ENCODE assay signal across 21 mouse cellular contexts in the genomic region with DNA sequence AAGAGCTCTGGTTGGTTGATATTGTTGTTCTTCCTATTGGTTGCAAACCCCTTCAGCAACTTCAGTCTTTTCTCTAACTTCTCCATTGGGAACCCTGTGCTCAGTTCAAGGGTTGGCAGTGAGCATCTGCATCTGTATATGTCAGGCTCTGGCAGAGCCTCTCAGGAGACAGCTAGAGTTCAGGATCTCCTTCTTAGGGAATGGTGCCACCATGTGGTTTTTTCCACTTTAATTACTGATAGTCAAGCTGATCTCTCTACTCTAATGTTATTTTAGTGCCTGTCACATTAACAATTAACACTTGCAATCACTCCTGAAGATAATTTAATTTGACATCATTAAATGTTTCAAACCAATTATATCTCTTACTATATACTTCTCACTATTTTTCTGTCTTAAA.
A peak's percentile ranks its signal among the peaks of the same experiment; 100 is the strongest.
DNase-seq lines count a peak whose midpoint lies in the region; ATAC-seq and TF ChIP-seq lines count a peak whose summit lies in the region.
"Had no signal": no experiment of that assay in that cellular context is flagged by ENCODE, and none has a peak within 500 bp of the region (broad histone marks: within the 10 kb centered on the region; RNA-seq: fewer than 3 reads in every experiment).

No protein-coding gene starts in this region.

- H3K27ac ChIP-seq in layer of hippocampus, adult 2 months = no peak overlapping the region
- no peak overlapping the region for H3K27ac ChIP-seq in midbrain, postnatal 0 days (ENCODE audit: low read depth, low read length)
- H3K27ac ChIP-seq in midbrain, embryonic 11.5 days (ENCODE audit: low read depth, low read length) = no peak overlapping the region
- H3K27ac ChIP-seq in stomach, postnatal 0 days (replicated peaks) = no peak overlapping the region
- H3K27ac ChIP-seq: embryonic facial prominence, embryonic 13.5 days; forebrain, embryonic 13.5 days; gastrocnemius, adult 2 months; hindbrain, embryonic 10.5 days; hindbrain, embryonic 15.5 days had no signal

- no peak overlapping the region for H3K4me3 ChIP-seq in layer of hippocampus, adult 2 months
- H3K4me3 ChIP-seq in midbrain, postnatal 0 days (ENCODE audit: low read depth, low read length) = no peak overlapping the region
- H3K4me3 ChIP-seq in midbrain, embryonic 11.5 days (ENCODE audit: low read depth, low read length) = no peak overlapping the region
- no peak overlapping the region for H3K4me3 ChIP-seq in stomach, postnatal 0 days (ENCODE audit: low read depth, low read length)
- H3K4me3 ChIP-seq: embryonic facial prominence, embryonic 13.5 days; forebrain, embryonic 13.5 days; gastrocnemius, adult 2 months; heart, embryonic 12.5 days; hindbrain, embryonic 10.5 days; hindbrain, embryonic 15.5 days had no signal

- no peak for TF ChIP-seq EP300 in stomach, postnatal 0 days (optimal IDR thresholded peaks at IDR 0.05)

- no peak for ATAC-seq in midbrain, postnatal 0 days (ENCODE audit: low FRiP score)
- ATAC-seq in midbrain, embryonic 11.5 days (ENCODE audit: low FRiP score) = no peak
- ATAC-seq in stomach, postnatal 0 days (ENCODE audit: low FRiP score, low TSS enrichment) = no peak
- ATAC-seq: activated CD4-positive, CD25-positive, alpha-beta regulatory T cell, adult 4 months; forebrain, embryonic 13.5 days; inflammation-experienced regulatory T-cells, adult 6 months; Patski had no signal

- no peaks in the 10 kb centered on the region for H3K27me3 ChIP-seq in midbrain, postnatal 0 days (ENCODE audit: insufficient read depth, low read length)
- no peaks in the 10 kb centered on the region for H3K27me3 ChIP-seq in midbrain, embryonic 11.5 days (ENCODE audit: control insufficient read depth, insufficient read depth, low read length)
- H3K27me3 ChIP-seq in stomach, postnatal 0 days (ENCODE audit: control insufficient read depth, insufficient read depth, low read length) = no peaks in the 10 kb centered on the region
- H3K27me3 ChIP-seq: embryonic facial prominence, embryonic 13.5 days; forebrain, embryonic 13.5 days; heart, embryonic 12.5 days; hindbrain, embryonic 15.5 days; Patski had no signal

- H3K4me1 ChIP-seq in midbrain, postnatal 0 days (ENCODE audit: insufficient read depth, low read length) = no peaks in the 10 kb centered on the region
- H3K4me1 ChIP-seq in midbrain, embryonic 11.5 days (ENCODE audit: control insufficient read depth, insufficient read depth, low read length) = no peaks in the 10 kb centered on the region
- no peaks in the 10 kb centered on the region for H3K4me1 ChIP-seq in stomach, postnatal 0 days (replicated peaks; ENCODE audit: control insufficient read depth, insufficient read depth)
- H3K4me1 ChIP-seq: embryonic facial prominence, embryonic 13.5 days; forebrain, embryonic 13.5 days; heart, embryonic 12.5 days; hindbrain, embryonic 10.5 days; hindbrain, embryonic 15.5 days had no signal

- H3K9me3 ChIP-seq in midbrain, postnatal 0 days (ENCODE audit: low read length) = no peaks in the 10 kb centered on the region
- H3K9me3 ChIP-seq in midbrain, embryonic 11.5 days (ENCODE audit: control insufficient read depth, low read length) = no peaks in the 10 kb centered on the region
- H3K9me3 ChIP-seq in stomach, postnatal 0 days (ENCODE audit: control insufficient read depth, low read length) = no peaks in the 10 kb centered on the region
- H3K9me3 ChIP-seq: embryonic facial prominence, embryonic 13.5 days; forebrain, embryonic 13.5 days; heart, embryonic 12.5 days; hindbrain, embryonic 10.5 days; hindbrain, embryonic 15.5 days had no signal

- DNase-seq in cerebellum, postnatal 14 days = peak; percentile 9 to 34
- DNase-seq in cerebellum, adult 9-11 months = no peak
- DNase-seq in layer of hippocampus, adult 2 months (ENCODE audit: low spot score in 2 of 2) = no peak
- DNase-seq in layer of hippocampus, adult 8-10 months (ENCODE audit: low spot score in 2 of 2) = no peak
- DNase-seq in midbrain, postnatal 0 days (ENCODE audit: low spot score) = peak; percentile 38
- no peak for DNase-seq in midbrain, embryonic 11.5 days (ENCODE audit: low spot score, missing footprints)
- DNase-seq in stomach, postnatal 0 days (ENCODE audit: low spot score) = no peak
- DNase-seq in liver = no peak
- DNase-seq: adrenal gland, adult 2 months; adrenal gland, postnatal 25 days; cerebellum, adult 2 months; gastrocnemius, adult 2 months; gastrocnemius, postnatal 25 days had no signal

- no peaks in the 10 kb centered on the region for H3K36me3 ChIP-seq in midbrain, postnatal 0 days (ENCODE audit: insufficient read depth, low read length)
- H3K36me3 ChIP-seq in midbrain, embryonic 11.5 days (ENCODE audit: control insufficient read depth, insufficient read depth, low read length) = no peaks in the 10 kb centered on the region
- H3K36me3 ChIP-seq in stomach, postnatal 0 days (ENCODE audit: control insufficient read depth, insufficient read depth, low read length) = no peaks in the 10 kb centered on the region
- H3K36me3 ChIP-seq: embryonic facial prominence, embryonic 13.5 days; heart, embryonic 12.5 days; hindbrain, embryonic 10.5 days; hindbrain, embryonic 15.5 days had no signal

- H3K9ac ChIP-seq in midbrain, postnatal 0 days (replicated peaks; ENCODE audit: low read length, poor library complexity, severe bottlenecking) = no peak overlapping the region
- H3K9ac ChIP-seq in midbrain, embryonic 11.5 days (ENCODE audit: low read length) = no peak overlapping the region
- no peak overlapping the region for H3K9ac ChIP-seq in stomach, postnatal 0 days (ENCODE audit: low read length)
- H3K9ac ChIP-seq: embryonic facial prominence, embryonic 13.5 days; forebrain, embryonic 13.5 days; heart, embryonic 12.5 days; hindbrain, embryonic 15.5 days had no signal

- TF ChIP-seq CTCF in layer of hippocampus, adult 2 months (conservative IDR thresholded peaks at IDR 0.05) = peak; percentile 51
- no peak for TF ChIP-seq CTCF in midbrain, postnatal 0 days (IDR thresholded peaks at IDR 0.05)
- peak; percentile 22; the same call in 1 of the 2 replicates for TF ChIP-seq CTCF in stomach, postnatal 0 days (IDR thresholded peaks at IDR 0.05; ENCODE audit: low read depth)

- no peak overlapping the region for H3K4me2 ChIP-seq in midbrain, postnatal 0 days (ENCODE audit: low read depth, low read length, poor library complexity, severe bottlenecking)
- no peak overlapping the region for H3K4me2 ChIP-seq in midbrain, embryonic 11.5 days
- H3K4me2 ChIP-seq in stomach, postnatal 0 days (replicated peaks; ENCODE audit: low read depth) = no peak overlapping the region
- H3K4me2 ChIP-seq: embryonic facial prominence, embryonic 13.5 days; forebrain, embryonic 13.5 days; heart, embryonic 12.5 days; hindbrain, embryonic 15.5 days had no signal

Comparison
In these comparisons a context has a peak if more than half of its experiments do, and no peak if none do; other contexts are left out.
1. DNase-seq: peak in cerebellum, postnatal 14 days (2 of 2) and midbrain, postnatal 0 days (single experiment); none in cerebellum, adult 9-11 months (single experiment), layer of hippocampus, adult 2 months (0 of 2), layer of hippocampus, adult 8-10 months (0 of 2), midbrain, embryonic 11.5 days (single experiment), stomach, postnatal 0 days (single experiment) and liver (single experiment).